Mouse (Mus musculus) right cerebral cortex, adult 2 months (tissue): ENCODE measurements around the gene Zbtb4.
A peak's percentile ranks its signal among the peaks of the same experiment; 100 is the strongest.

ENCODE experiments used
- DNase-seq, 2 experiments: peaks; one replicate each; pipeline ENCODE4 v3.0.0; 2021 to 2022; ENCODE audit warnings: low spot score in 2 of 2

Zbtb4 gene

DNA sequence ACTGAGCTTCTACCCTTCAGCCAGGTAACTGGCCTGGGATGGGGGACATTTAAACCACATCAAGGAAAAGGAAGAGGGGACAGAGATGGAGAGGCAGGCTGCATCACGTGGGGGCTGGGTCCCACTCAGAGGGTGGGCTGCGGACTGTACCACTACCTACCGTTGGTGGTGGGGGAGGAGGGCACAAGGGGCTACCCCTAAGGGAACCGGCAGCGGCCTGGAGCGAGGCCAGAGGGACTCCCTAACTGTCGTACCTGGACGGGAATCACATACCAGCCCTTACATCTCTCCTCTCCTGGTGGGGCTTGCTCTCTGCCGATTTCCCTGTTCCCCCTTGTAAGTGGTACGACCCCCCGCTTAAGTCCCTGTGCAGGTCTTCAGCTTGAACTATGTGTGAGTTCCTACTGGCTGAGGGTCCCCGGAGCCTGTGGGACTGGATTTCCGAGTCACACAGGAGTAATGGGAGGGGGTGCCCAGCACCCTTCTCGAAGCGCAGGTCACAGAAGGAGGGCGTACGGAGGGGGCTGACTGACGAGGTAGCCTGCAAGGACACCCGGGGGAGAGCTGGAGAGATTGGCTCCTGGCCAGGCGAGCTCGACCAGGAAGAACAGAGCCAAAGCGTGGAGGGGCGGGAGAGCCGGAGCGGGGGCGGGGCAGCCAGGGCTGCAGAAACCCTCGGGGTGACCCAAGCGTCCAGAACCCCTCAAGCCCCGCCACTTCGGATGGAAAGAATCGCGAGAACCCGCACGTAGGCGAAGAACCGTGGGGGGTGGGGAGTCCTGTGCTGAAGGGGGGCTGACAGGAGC, 34.9 kb downstream of the Zbtb4 start:
- DNase-seq: no peak

DNA sequence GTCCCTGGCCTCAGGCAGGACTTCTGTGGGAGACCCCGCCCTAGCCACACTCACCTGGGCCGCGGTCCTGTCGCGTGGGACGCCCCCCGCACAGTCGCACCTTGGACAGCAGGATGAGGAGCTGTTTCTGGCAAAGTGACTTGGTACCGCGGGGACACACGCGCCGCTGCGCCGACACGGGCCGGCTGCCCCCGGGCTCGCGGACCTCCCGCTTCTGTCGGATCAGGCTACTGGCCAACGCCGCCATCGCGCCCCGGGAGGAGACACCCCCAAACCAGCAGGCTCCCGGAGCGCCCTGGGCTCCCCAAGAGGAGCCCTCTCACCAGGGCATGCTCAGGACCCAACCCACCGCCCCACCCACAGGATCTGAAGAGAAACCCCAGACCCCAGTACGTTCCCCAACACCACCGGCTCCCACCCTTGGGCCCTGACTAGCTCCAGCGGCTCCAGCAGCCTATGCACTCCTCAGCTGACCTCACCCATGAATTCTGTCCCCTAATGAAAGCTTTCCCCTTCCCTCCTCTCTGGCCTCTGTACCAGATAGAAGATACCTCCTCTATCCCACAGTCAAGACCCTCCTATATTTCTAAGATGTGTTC, 35.8 kb downstream of the Zbtb4 start, which contains the start of gene Fgf11:
Gene Fgf11 (minus strand): TSS at position 479 of the 599 bp plus-strand sequence.
- DNase-seq: no peak

DNA sequence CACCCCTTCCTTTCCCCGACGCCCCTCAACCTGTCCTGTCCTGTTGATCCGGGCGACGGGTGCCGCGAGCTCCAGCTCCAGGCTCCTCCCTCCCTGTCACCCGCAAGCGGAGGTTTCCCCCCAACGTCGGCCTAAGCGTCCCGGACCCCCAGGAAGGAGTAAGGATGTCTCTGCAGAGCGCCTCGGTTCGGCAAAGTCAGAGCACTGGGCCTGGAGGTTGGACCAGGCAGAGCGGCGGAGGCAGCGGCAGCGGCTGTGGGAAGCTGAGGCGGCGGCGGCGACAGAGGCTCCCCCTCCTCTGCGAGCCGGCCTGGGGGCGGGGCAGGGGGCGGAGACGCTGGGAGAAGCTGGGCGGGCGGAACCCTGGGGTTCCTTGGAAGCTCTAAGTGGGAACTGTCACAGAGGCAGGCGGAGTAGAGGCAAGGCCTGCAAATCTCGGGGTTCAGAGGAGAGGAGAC, 37.0 kb downstream of the Zbtb4 start:
- peak; percentile 75 to 78 for DNase-seq

DNA sequence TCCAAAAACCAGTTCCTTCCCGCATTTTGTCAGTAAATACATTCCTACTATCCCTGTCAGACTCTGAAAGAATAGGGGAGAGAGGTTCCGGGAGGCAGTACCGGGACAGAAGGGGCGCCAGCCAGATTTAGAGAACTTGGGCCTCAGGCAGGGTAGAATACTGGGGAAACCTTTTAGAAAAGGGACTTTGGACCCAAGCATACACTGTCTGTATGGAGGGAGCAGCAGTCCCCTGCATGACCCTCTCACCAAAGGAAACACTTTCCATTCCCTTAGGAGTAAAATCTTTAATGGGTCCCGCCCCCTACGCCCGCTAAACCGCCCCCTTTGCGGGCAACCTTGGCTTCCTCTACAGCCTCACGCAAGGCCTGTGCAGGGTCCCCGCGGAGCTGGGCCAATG, 37.6 kb downstream of the Zbtb4 start:
- no peak for DNase-seq

DNA sequence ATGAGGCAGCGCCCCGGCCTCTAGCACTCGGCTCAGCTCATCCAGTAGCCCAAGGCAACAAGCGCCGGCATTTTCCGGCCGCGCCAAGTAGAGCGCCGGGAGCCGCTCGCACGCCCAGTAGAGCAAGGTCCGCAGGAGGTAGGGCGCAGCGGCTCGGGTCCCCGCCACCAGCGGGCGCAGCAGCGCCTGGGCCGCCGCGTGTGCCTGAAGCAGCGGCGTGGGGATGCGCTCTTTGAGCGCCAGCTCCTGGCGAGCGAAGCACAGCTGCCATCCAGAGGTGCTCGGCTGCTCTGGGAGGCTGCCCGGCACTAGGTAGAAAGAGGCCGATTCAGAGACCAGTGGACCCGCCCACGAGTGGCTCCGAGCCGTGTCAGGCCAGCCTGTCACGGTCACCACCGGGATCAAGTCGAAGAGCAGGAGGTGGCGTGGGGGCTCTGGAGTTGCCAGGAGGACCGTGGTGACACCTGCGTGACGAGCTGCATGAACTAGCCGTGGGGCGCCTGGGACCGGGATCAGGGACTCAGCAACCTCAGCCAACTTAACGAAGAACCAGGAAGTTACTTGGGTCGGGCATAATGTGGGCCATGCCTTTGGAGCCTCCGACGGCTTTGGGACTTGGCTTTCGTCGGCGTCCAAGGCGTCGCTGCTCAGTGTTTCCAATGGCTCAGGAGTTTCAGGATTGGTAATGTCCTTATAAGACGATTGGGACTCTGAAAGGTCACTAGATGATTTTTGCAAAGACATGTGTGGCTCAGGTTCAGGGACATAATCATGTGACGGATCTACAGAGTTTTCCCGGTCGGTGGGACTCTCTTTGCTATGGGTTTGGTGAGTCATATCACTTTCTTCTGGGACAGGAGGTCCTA, 38.3 kb downstream of the Zbtb4 start:
- DNase-seq: peak; percentile 60 to 69

DNA sequence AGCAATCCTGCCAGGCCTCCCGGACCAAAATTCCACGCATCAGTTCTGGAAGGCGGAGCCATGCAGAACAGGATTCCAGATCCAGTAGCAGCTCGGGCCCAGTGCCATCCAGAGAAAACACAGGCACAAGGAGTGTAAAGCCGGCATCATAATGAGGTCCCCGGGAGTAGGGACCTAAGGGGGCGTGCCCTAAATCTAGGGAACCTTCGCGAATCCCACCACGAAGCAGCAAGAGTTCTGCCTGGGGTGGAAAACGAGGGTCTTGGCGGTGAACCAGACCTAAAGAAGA, 38.9 kb downstream of the Zbtb4 start:
- DNase-seq: no peak

DNA sequence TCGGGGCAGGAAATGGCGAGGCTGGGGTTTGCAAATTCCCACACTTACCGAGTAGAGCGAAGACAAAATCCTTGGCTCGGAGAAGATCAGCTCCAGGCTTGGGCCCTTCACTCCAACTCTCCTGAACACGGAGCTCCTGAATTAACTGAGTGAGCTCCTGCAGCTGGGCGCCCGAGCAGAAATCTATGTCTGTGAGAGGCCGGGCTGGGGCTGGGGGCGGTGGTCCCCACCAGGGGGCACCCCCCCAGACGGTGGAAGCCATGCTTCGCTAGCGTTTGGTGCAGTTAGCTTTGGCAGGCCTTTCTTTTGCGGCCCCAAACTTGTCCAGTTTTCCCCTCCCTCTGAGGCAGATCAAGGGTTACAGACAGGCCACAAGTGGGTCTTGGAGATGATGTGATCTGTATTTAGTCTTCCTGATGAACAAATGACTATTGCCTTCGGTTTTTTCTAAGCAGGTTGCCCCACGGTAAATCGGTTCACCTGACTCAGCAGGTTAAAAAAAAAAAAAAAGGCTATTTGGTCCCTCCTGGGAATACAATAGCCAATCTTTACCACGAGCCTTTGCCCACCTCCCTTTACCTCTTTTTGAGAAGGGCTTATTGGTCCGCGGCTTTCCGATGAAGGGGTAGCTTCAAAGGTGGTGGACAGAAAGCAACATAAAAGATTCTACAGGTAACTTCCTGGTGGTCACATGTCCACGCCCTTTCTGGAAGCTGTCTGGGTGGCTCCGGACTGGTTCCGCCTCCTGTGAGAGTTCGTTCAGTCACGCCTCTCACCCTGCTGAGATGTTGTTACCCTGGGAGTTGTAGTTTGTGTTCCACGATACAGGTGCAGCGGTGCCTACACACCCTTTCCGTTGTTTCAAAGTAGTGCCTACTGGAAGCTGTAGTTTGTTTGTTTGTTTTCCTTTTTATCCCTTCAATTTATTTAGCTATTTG, 39.5 kb downstream of the Zbtb4 start, which contains the start of gene Tmem102:
Gene Tmem102 (minus strand): TSS at position 653 of the 938 bp plus-strand sequence.
- no peak for DNase-seq

DNA sequence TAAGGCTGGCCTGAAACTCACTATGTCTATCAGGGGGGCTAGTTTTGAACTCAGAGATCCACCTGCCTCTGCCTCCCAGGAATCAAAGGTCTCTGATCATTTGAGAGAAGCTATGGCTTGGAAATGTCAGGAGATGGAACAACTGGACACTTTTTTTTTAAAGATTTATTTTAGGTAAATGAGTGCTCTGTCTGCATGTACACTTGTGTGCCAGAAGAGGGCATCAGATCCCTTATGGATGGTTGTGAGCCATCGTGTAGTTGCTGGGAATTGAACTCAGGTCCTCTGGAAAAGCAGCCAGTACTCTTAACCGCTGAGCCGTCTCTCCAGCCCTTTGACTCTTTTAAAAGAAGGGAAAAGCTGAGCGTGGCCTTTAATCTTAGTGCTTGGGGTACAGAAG, 40.7 kb downstream of the Zbtb4 start:
- no peak for DNase-seq

DNA sequence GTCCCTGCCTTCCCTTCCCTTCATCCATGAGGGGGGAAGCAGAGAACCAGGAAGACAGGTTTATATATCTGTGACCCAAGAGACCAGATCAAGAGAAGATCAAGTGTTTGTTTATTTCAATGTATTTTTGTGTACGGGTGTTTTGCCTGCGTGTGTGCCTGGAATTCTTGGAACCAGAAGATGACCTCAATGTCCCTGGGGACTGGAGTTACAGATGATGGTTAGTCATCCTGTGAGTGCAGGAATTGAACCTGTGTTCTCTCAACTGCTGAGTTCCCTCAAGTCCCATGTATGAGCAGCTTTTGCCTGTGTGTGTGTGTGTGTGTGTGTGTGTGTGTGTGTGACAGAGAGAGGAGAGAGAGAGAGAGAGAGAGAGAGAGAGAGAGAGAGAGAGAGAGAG, 41.9 kb downstream of the Zbtb4 start:
- DNase-seq: no peak

DNA sequence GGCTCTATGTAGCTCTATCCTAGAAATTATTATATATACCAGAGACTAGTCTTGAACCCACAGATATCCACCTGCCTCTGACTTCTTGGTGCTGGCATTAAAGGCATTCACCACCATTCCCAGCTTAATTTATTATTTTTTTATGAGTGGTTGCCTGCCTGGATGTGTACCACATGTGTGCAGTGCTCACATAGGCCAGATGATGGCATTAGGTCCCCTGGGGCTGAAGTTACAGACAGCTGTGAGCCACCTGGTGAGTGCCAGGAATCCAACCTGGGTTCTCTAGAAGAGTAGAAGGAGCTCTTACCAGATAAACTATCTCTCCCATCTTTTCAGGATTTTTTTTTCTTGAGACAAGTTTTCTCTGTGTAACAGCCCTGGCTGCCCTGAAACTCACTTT, 44.6 kb downstream of the Zbtb4 start:
- DNase-seq: no peak

DNA sequence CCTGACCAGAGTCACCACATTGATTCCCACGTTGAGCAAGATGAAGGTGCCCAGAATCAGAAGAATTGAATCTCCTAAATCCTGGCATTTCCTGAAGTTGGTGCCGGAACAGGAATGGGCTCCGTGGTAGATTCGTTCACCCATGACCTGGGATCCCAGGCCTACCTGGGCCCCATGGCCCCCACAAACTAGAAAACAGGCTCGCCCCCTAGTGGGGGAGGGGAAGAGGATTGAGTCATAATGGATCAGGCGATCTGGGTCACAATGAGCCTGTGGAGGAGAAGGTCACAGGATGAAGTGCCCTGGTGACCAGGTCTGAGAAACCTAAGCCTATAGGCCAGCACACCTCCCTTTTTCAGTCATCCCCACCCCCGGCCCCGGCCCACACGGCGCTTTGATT, 49.4 kb downstream of the Zbtb4 start, which contains the start of gene Gm39566:
Gene Gm39566 (minus strand): TSS at position 144 of the 400 bp plus-strand sequence.
- DNase-seq: no peak

DNA sequence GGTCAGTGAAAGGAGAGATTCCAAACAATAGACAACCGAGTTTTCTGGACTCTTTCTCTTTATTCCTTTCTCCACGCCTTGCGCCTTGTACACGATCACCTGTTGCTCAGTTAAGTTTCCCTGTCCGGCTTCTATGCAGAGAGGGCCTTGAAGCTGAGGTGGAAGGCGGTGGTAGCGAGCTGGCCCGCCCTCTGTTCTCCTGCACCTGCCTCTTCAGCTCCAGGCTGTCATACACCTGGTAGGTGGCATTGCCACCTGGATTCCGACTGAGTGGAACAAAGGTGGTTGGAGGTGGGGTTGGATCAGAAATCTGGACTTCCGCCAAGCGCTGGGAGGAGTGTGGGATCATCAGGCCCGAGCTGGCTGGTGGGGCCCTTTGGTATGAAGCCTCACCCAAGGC, 50.8 kb downstream of the Zbtb4 start:
- no peak for DNase-seq

DNA sequence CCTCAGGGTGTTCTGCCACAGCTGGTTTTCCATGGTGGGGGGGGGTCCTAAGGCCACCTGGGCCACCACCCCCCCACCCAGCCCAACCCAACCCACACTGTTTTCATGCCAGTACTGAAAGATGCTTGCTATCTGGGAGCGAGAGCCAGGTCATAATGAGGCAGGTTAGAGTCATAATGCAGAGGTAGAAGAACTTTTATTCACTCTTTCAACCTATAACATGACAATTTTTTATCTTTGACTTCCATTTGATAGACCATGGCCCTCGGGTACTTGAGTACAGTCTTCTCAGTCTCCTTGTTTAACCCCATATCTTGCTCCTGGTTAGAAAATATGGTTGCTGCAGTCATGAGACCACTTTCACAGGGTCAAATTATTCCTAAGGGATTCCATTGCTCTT, 52.7 kb downstream of the Zbtb4 start, which contains the start of gene Spem2:
Gene Spem2 (minus strand): TSS at position 101 of the 400 bp plus-strand sequence.
- no peak for DNase-seq

DNA sequence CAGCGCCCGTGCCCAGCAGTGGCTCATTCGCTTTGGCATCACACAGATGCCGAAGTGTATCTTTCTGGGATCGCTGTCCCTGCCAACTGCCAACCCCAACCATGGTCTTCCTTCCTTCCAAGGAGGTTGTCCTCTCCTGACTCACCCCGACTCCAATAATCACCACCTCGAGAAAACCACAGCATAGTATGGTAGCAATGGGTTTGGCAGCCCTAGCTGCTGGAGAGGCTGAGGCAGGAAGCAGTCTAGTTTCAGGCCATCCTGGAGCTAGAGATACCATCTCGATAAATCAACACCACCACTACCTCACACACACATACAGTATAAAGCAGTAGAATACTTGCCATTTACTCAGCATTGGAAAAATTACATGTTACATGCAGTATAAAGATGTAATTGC, 53.2 kb downstream of the Zbtb4 start:
- no peak for DNase-seq

DNA sequence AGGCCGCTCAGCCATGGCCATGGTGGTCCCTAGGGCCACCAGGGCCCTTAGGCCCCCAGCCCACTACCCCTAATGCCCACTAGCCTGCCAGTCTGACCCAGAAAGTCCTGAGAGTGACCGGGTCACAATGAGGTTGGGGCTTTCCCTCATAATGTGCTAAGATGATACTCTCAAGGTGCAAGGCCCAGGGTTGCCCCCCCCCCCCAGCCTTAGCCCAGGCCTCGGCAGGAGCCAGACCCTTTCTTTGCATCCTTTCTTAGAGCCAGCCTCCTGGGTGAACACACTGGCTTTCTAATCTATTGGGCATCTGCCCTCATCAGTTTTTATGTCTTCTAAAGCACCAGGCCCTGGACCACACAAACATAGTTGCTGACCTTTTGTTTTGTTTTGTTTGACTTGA, 56.4 kb downstream of the Zbtb4 start, which contains the start of gene Spem1:
Gene Spem1 (minus strand): TSS at position 101 of the 400 bp plus-strand sequence.
- DNase-seq: no peak

DNA sequence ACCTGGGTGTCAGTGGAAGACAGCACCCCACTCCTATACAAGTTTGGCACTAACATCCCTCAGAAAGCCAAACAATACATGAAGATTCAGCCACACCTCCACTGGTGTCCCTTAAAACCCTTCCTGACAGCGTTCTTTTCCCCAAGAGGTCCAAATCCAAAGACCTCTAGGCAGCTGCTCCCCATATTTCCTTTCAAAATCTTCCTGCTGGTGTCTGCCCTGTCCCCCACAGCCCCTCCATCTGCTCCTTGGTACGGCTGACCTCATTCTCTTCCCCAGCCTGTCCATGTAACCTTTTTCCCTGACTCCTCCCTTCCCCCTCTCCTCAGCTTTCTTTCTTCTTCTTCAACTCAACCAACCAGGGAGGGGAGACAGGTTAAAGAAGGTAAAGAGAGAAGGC, 57.7 kb downstream of the Zbtb4 start:
- no peak for DNase-seq

DNA sequence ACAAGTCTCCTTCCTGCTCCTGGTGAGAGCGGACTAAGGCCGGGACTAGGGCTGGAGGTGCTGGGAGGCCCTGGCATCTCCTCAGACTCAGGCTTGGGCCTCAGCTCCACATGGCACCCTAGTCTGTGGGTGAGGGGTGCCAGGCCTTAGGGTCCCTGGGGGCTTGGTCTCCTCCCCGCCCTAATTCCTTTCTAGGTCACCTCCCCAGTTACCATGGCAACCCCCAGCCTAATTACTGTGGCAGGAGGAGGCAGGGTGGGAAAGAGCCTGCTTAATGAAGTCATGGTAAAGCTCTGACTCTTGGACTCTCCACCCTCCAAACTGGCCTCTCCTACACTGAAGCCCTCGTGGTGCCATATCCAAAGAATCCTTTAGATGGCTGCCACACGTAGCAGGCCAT, 63.1 kb downstream of the Zbtb4 start:
- DNase-seq: no peak

DNA sequence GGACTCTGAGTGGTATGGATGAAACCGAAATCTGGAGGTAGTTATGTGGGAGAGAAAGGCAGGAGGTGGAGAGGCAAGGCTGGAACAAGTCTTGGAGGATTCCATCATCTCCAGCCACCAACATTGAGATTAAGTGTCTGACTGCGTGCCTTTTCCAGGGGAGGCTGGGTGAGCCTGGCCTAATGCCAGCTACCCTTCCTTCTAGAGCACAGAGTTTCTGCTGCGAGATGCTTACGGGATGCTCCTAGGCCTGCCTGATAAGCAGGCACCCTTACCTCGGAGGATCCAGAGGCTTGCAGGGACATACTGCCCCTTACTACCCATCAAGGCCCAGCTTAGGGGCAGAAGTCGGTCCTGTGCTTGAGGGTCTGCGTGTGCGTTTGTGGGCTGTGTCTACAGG, 67.8 kb downstream of the Zbtb4 start:
- DNase-seq: no peak
